Mouse (Mus musculus): ENCODE measurements around the gene Rbmxl1. TPM values are rescaled to one million over a fixed set of nuclear protein-coding genes. Genes with fewer than 3 reads are reported as not detected.

Gene Rbmxl1
- polyA plus RNA-seq, 1 experiment from 2014 or later = 109 TPM

DNA sequence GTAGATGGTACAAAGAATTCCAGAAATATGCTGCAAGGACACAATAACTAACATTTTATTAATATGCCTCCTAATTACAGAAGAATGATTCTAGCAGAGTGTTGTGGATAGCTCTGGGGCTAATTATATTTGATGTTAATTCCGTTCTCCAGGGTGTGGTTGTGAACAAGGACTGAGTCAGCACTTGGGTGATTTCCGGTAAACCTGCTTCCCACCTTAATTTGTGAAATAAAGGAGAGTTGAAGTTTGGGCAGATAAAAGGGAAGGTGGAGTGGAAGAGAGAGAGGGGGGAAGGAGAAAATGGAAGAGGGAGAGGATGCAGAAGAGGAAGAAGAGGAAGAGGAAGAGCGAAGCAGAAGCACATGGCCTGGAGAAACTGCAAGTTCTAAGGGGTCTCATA lies 19.0 kb downstream of the Rbmxl1 start:
- H3K9me3 ChIP-seq (replicated peaks) = no peaks in the 10 kb centered on the region
- H3K27ac ChIP-seq = no peak overlapping the region
- no peak overlapping the region for H3K4me3 ChIP-seq
- ATAC-seq (replicated peaks; ENCODE audit: insufficient number of reproducible peaks, insufficient read depth, low FRiP score, low read depth) = no peak
- no peaks in the 10 kb centered on the region for H3K27me3 ChIP-seq
- H3K9ac ChIP-seq = no peak overlapping the region
- no peaks in the 10 kb centered on the region for H3K4me1 ChIP-seq (replicated peaks)
- no peak overlapping the region for H3K4me2 ChIP-seq
- no peaks in the 10 kb centered on the region for H3K36me3 ChIP-seq
- 77% methylated on average over 3 of the region's 3 CpGs for WGBS

DNA sequence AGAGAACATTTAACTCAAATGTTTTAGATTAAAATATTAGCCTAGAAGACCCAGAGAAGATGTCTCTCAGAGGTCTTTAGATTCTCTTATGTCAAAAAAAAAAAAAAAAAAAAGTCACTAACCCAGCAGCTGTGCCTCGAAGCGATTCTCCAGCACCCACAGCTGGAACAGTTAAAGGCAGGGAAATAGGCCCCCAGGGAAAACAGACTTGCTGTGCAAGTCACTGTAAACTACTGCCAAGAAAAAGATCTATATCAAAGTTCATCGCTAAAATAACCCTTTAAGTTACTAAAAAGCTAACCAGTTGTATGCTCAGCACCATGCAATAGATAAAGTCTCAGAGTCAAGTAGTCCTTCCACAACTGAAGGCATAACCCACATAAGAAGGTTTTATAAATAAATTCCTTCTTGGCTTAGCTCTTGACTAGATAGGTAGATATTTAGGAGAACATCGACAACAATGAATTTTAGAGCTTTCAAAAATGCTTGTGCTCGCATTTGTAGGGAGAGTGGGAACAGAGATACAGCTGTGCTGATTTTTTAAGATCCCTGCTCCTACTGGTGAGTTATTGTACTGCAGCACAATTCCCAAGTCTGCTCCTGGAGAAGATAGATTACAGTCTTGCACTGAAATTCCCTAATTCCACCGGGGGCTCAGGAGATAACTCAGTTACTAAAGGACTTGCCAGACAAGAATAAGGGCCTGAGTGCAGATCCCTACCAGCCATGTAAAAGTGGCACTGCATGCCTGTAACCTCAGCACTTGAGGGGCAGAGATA lies 31.5 kb downstream of the Rbmxl1 start:
- WGBS = 38% methylated on average over 6 of the region's 6 CpGs
- H3K36me3 ChIP-seq = no peaks in the 10 kb centered on the region
- no peak for ATAC-seq (replicated peaks; ENCODE audit: insufficient number of reproducible peaks, insufficient read depth, low FRiP score, low read depth)
- H3K4me1 ChIP-seq (replicated peaks) = no peaks in the 10 kb centered on the region
- H3K9me3 ChIP-seq (replicated peaks) = no peaks in the 10 kb centered on the region
- H3K4me2 ChIP-seq = no peak overlapping the region
- no peak overlapping the region for H3K4me3 ChIP-seq
- H3K27ac ChIP-seq = no peak overlapping the region
- H3K27me3 ChIP-seq = no peaks in the 10 kb centered on the region
- no peak overlapping the region for H3K9ac ChIP-seq

DNA sequence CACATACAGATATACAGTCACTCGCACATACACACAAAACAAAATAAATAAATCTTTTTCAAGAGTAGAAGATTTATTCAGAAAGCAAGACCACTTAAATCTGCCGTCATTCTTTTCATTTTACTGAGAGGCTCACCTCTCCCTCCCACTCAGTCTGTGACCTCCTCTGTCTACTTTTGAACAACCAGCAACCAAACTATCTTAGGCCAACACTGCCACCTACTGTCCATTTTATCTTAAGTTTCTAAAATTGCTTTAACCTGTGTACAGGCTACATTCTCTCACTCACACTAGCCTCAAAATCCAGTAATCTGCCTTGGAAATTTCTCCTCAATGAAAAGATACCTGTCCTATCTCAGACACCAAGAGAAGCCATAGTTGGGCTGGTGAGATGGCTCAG lies 40.8 kb downstream of the Rbmxl1 start:
- Histone ChIP-seq H3K4me2 (no peak overlapping the region), H3K36me3 (no peaks in the 10 kb centered on the region), H3K9ac (no peak overlapping the region), H3K27me3 (no peaks in the 10 kb centered on the region), H3K27ac (no peak overlapping the region), H3K9me3 (replicated peaks) (no peaks in the 10 kb centered on the region), H3K4me3 (no peak overlapping the region), H3K4me1 (replicated peaks) (no peaks in the 10 kb centered on the region)
- ATAC-seq (replicated peaks; ENCODE audit: insufficient number of reproducible peaks, insufficient read depth, low FRiP score, low read depth) = no peak
- 85% methylated on average over 2 of the region's 2 CpGs for WGBS

DNA sequence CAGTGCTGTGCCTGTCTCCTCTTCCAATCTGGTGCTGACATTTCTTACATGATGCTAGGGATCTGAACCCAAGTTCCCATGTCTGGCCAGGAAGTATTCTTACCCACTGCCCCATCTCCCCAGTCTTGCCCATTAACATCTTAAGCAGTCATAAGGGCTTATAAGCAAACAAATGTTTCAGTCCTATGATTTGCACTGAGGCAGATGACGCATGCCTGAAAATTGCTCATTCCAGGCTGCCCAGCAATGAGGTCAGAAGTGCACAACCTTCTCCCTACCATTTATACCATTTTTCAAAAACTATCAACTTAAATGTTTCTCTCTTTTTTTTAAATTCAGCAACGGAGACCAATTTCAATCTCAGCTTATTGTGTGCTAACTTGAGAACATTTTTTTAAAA lies 44.8 kb downstream of the Rbmxl1 start:
- Histone ChIP-seq H3K27me3 (no peaks in the 10 kb centered on the region), H3K27ac (no peak overlapping the region), H3K4me3 (no peak overlapping the region), H3K9me3 (replicated peaks) (no peaks in the 10 kb centered on the region), H3K9ac (no peak overlapping the region), H3K36me3 (no peaks in the 10 kb centered on the region), H3K4me1 (replicated peaks) (no peaks in the 10 kb centered on the region), H3K4me2 (no peak overlapping the region)
- ATAC-seq (replicated peaks; ENCODE audit: insufficient number of reproducible peaks, insufficient read depth, low FRiP score, low read depth) = no peak
- 76% methylated on average over 2 of the region's 2 CpGs for WGBS

DNA sequence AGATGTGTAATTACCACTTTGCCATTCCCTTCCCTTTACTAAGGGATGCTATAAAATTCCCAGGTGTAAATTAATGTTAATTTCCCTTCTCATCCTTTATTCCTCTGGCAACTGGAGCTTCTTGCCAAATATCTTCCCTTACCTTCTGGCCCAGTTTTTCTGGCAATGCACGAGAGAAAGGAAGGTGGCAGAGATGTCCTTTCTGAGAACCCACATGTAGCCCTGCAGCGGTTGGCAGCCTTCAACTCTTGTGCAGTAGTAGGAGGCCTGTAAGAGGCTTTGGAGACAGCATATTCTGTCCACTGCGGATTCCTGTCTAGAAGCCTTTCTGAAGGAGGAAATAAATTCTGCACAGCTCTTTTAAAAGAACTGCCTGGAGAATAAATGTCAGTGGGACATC lies 52.3 kb downstream of the Rbmxl1 start:
- no peak for ATAC-seq (replicated peaks; ENCODE audit: insufficient number of reproducible peaks, insufficient read depth, low FRiP score, low read depth)
- Histone ChIP-seq H3K36me3 (no peaks in the 10 kb centered on the region), H3K27ac (no peak overlapping the region), H3K4me3 (no peak overlapping the region), H3K4me1 (replicated peaks) (no peaks in the 10 kb centered on the region), H3K4me2 (no peak overlapping the region), H3K9me3 (replicated peaks) (no peaks in the 10 kb centered on the region), H3K9ac (no peak overlapping the region), H3K27me3 (no peaks in the 10 kb centered on the region)
- 72% methylated on average over 3 of the region's 3 CpGs for WGBS

Other genes starting within 250 kb of the Rbmxl1 start
- not detected in 2 replicates for gene Pou4f2, start 72.3 kb downstream of the Rbmxl1 start, polyA plus RNA-seq (2015; fragmentation: Nextera tagmentation; extraction: Ambion mirVana)
- 10.5 and 12.9 TPM in 2 replicates for gene Slc10a7, start 448 bp upstream of the Rbmxl1 start, polyA plus RNA-seq (2015; fragmentation: Nextera tagmentation; extraction: Ambion mirVana)